Mouse (Mus musculus): ENCODE measurements at regions not wholly inside any gene's neighbourhood (a gene's known extent, or its start where the extent isn't known, plus 50 kb on each side); places are given as distances from the start of the nearest gene placed in this dataset.

DNA sequence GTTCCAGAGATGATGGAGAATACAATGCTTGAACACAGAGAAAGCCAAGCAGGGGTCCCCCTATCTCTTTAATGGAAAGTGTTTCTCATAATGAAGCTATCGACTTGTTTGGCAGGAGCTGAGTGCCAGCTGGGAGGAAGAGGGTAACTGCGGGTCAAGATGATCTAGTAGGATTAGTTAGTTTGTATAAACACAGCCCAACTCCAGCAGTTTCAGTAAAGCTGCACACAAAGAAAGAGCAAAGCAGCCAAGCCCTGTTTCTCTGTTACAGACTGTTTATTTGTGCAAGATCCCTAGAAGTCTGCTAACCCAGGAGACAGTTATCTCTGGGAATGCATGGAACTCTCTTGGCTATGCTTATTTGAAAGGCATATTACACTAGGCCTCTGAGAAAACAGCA, 220.9 kb upstream of the Prep start:
- no peak for ATAC-seq (replicated peaks; ENCODE audit: low FRiP score, poor library complexity, severe bottlenecking)

DNA sequence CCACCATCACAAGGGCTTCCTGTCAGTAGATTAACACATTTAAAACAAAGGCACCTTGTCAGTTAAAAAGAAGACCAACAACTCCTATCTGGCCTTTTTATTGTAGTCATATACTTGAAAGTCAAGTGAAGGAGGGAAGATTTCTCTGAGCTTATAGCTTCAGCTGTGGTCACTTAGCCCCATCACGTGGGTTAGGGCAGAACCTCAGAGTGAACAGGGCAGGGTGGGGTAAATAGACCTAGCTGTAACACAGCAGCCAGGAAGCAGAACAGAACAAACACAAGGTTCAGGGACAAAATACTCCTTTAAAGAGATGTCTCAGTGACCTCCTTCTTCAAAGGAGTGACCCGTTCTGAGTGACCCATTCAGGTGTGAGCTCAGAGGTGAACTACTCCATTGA, 226.6 kb upstream of the Prep start:
- no peak for ATAC-seq (replicated peaks; ENCODE audit: low FRiP score, poor library complexity, severe bottlenecking)

DNA sequence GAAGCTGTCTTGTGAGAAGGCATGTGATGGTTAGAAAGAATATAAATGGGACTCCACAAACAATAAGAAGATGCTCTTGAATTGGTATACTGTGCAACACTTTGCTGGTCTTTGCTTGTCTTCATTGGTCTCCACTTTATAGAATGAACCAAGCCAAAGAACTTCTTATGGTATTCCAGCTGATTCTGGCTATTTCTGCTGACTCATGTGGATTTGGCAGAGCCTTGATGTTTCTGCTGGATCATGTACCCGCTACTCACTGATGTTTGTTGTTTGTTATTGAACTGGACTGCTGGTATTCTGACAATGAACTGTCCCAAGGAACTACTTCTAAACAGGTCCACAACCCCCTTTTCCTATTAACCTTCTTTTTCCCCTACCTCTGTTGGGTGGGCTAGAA, 234.5 kb upstream of the Prep start:
- ATAC-seq (replicated peaks; ENCODE audit: low FRiP score, poor library complexity, severe bottlenecking) = no peak

GRCm38 (mm10) chr10:44826271-44826670, 240.7 kb upstream of the Prep start:
- no peak for ATAC-seq (replicated peaks; ENCODE audit: low FRiP score, poor library complexity, severe bottlenecking)

DNA sequence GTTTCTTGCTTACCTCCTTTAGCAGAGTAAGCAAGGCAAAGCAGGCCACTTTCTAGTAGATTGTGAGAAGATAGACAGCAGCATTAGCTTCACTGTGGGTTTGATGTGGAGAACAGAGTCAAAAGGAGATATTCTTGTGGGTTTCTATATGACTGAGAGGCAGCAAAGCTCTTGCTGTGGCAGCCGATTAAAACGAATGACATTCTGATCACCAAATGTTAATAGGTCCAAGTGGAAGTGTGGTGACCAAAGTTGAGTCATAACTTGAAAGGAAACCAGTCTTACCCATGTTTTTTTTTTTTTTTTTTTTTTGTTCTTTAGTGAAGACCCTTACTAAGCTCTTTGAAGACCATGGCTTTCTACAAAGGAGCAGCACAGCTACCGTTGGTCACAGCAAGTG, 245.3 kb upstream of the Prep start:
- ATAC-seq (replicated peaks; ENCODE audit: low FRiP score, poor library complexity, severe bottlenecking) = no peak

DNA sequence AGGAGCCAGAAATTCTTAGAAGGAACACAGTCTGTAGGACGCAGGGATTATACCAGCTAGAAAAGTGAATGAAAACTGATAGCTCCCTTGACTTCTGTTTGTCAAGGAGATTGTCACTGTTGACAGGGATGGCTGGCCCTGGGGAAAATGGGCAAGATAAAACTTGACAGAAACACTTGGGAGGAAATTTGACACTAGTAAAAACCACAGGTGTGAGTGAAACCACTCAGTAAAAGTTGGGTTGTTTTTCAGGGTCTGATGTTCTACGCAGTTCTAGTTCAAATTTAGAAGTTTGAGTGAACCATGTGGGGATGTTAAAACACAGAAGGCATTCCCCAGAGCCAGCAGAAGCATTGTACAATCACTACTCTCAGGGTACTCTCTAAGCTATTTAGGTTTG, 246.6 kb upstream of the Prep start:
- ATAC-seq (replicated peaks; ENCODE audit: low FRiP score, poor library complexity, severe bottlenecking) = no peak

DNA sequence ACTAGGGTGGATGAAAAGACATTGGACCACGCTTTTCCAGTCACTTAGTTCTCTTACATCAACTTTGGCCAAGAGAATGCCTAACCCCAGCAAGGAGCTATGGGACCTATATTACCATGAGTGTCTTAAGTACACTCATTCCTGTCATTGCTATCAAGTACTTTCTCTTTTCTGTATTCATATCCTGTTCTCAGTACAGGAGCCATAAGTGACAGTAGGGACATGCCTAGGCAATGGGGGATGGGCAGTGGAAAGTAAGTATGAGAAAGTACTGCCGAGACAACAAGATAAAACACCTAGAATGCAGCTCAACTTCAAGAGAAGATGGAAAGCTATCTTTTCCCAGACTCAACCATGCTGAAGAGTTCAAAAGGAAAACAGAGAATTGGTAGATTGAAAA, 247.6 kb upstream of the Prep start:
- ATAC-seq (replicated peaks; ENCODE audit: low FRiP score, poor library complexity, severe bottlenecking) = no peak

- ATAC-seq (replicated peaks; ENCODE audit: low FRiP score, poor library complexity, severe bottlenecking) = no peak
Measured at GRCm38 (mm10) chr10:44818615-44819014, 248.4 kb upstream of the Prep start.

GRCm38 (mm10) chr10:44796205-44796604, 267.9 kb upstream of the Prdm1 start:
- ATAC-seq (replicated peaks; ENCODE audit: low FRiP score, poor library complexity, severe bottlenecking) = no peak

DNA sequence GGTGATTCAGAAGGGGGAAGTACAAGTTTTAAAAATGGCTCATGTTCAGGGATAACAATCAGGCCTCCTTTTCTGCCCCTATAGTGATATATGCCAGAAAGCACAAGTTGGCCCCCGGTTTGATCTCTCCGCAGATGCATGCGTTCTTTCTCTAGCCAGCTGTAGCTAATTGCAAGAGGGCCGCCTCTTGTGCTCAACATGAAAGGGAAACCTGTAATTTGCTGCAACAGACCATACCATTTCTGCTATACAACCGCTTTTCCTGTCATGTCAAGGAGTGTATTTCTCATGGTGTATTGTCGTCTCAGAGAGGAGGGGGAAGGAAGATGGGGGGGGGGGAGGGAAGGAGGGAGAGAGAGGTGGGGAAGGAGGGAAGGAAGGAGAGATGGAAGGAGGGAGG, 257.1 kb upstream of the Prdm1 start:
- ATAC-seq (replicated peaks; ENCODE audit: low FRiP score, poor library complexity, severe bottlenecking) = no peak

GRCm38 (mm10) chr10:44780381-44780958, 252.2 kb upstream of the Prdm1 start:
- no peak for ATAC-seq (replicated peaks; ENCODE audit: low FRiP score, poor library complexity, severe bottlenecking)

DNA sequence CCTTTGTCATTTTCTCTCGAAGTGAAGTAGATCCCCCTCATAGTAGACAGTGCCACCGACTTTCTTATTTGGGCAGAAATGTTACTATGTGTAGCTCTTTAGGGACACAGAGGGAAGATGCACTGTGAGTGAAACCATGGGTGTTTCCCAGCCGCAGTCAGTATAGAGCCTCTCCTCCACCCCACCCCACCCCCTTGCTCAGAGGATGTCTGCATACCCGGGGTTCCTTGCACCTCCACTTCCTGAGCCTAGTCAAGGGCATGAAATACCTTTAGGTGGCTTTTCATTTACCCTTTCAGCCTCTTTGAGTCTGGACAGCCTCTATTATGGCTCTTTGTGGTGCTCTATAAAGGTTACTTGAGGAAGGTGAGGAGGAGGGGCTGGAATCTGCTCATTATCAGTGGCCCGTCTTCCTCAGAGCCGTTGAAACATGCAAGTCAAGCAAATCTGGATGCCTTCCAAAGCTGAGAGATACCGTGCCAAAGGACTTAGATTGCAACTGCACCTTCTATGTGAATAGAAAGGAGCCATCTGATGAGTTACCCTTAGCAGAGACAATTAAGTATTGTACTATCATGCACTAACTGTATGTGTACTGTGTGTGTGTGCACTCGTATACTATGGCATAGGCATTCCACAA, 251.4 kb upstream of the Prdm1 start:
- ATAC-seq (replicated peaks; ENCODE audit: low FRiP score, poor library complexity, severe bottlenecking) = no peak

DNA sequence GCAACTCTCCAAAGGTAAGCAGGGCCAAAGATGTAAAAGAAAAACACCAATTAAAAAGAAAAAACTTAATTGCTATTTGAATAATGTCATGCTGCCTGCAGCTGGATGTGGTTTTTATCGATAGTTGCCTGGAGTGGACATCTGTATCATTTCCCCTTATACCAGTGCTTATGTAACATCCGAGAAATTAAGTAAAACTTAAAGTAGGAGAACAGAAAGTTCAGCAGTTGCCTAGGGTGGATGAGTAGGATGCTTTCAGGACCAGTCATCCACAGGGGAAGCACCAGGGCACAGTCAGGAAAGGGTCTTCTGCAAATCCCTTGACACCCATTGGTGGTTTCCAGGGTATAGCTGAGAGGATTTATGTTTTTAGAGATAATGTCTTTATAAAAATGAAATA, 248.9 kb upstream of the Prdm1 start:
- ATAC-seq (replicated peaks; ENCODE audit: low FRiP score, poor library complexity, severe bottlenecking) = no peak

DNA sequence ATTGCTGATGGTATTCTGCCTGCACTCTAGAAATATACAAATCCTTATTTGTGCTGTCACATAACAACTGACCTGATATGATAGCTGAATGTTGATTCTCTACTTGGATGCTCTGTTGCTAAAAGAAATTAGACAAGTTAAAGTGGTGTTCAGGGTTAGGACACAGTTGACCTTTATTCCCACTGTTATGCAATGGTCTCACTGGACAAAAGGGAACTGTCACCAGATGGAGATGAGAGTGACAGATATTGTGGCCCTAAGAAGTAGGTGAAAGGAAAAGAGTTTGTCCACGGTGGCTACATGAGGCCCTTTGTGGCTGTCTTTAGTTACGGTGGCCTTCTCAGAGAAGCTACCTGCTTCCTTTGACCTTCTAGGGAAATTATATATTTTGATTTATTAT, 247.9 kb upstream of the Prdm1 start:
- no peak for ATAC-seq (replicated peaks; ENCODE audit: low FRiP score, poor library complexity, severe bottlenecking)

DNA sequence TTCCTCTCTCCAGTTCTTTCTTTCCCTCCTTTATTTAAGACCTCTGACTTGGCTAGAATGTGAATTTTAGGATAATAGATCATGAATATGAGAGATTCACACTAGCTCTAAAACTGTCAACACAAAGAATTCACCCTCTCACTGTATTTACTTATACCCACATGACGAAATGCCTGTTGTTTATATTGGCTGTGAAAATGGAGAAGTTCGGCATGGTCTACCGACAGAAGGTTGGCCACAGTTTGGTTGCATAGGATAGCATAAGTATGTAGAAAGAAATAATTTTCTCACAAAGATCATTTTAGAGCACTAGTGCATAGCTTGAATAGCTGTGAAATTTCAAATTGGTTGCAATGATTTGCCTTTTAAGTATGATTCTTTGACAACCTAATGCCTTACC, 237.2 kb upstream of the Prdm1 start:
- no peak for ATAC-seq (replicated peaks; ENCODE audit: low FRiP score, poor library complexity, severe bottlenecking)

DNA sequence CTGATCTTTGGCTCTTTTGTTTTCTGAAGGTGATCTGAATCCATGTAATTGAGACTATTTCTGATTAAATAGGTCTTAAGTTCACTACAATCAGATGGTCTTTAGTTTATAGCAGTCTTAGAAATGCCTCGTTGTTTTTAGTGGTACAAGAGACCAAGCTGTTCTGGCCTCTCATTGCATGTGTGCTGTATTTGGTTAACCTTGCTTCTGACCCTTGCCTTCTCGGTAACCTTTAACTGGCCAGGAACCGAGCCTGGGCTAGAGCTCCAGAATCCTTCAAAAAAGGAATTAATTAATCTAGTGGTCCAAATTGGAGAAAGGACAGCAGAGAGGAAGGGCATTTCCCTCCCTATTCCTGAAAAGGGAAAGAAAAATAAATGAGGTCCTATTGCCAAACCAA, 234.8 kb upstream of the Prdm1 start:
- no peak for ATAC-seq (replicated peaks; ENCODE audit: low FRiP score, poor library complexity, severe bottlenecking)

DNA sequence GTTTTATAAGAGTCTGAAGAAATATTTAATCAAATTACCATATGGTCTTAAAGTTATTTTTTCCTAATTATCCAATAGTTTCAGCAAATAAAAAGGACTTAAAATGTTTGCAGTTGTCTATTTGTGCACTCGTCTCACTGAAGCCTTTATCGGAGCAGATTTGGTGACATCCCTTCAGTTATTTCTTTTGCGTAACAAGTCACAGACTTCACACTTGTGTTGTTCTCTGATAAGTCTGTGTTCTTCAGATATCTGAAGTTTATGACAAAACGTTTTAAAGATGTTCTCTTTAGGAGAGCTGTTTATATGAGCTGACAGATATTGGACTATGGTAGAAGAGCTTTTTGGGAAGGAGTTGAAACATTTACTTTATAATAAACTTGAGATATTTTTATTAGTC, 233.8 kb upstream of the Prdm1 start:
- ATAC-seq (replicated peaks; ENCODE audit: low FRiP score, poor library complexity, severe bottlenecking) = no peak

DNA sequence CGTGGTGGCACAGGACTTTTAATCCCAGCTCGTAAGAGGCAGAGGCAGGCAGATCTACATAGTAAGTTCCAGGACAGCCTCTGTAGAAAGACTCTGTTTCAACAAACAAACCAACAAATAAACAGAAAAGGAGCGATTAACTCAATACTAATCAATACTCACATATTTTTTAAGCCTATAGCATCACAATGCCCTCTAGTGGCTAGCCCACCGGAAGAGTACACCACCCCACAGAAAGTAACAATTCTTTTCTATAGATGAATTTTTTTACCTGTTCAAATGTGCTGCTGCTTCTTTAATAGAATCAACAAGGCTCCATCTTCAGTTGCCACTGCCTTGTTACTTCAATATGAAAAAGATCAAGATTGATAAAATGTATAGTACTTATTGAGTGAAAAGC, 233.0 kb upstream of the Prdm1 start:
- no peak for ATAC-seq (replicated peaks; ENCODE audit: low FRiP score, poor library complexity, severe bottlenecking)

DNA sequence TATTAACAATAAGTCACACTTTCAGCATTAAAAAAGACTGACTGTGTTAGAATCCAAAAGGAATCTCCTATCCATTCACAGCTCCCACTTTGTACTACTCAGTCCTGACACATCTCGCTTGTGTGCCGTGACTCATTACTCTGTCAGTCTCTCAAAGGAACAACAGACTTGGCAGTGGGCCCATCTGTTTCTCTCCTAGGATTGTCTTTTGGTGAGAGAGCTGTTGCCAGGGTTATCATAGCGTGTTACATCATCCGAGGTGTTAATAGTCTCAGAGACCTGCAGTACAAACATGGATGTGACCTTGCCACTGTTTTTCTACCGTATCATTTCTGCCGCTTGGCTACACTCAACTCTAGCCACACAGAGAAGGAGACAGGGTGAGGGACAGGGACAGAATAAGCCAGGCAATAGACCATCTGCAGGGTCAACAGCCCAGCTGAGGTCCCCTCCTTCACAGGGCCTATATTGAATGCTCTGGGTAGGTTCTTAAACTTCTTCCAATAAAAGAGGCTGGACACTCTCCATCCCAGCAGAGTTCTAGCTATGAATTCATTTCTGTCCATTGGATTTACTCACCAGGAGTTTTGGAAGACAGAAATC, 227.2 kb upstream of the Prdm1 start:
- no peak for ATAC-seq (replicated peaks; ENCODE audit: low FRiP score, poor library complexity, severe bottlenecking)

DNA sequence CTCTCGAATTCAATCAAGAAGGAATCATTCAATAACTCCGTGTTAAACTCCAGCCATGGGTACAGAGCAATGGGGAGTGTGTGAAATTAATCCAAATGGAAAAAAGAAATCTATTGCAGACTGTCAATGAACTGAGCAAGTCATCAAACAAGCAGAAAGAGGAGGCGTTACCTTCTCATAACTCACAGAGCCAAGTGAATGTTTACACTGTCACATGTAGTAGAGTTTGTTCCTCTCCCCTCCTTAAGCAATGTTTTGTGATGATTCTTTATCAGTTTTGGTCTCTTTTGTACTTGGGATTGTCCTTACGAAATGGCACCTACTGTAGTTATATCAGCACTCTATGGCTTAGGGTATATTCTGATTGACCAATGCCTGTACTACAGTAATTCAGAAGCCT, 226.6 kb upstream of the Prdm1 start:
- ATAC-seq (replicated peaks; ENCODE audit: low FRiP score, poor library complexity, severe bottlenecking) = no peak

DNA sequence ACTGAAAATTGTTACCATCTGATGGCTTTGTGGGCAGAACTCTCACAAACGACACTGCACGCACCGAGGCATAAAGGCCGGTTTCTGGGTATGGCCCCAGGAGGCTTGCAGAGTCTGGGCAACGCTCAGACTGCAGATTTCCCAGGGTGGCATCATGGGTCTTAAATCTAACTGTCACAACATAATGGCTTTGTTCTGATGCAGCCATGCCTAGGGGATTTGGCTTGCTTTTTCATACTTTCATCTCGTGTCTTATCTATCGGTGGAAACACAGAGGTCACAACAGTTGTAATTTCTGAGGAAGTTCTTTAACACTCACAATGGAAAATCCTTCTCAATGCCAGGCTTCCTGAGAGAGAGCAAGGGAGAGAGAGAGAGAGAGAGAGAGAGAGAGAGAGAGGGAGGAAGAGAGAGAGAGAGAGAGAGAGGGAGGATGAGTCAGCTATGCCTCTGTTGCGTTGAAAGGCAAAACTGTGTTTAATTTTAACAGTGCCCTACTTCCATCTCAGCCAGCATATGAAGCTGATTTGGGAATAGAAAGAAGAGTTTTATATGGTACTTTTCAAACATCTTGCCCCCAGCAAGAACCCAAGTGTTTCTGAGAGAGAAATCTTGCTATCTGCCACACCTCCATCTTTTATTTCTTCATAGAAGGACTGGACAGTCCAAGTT, 224.6 kb upstream of the Prdm1 start:
- ATAC-seq (replicated peaks; ENCODE audit: low FRiP score, poor library complexity, severe bottlenecking) = no peak
